Mouse (Mus musculus): ENCODE results near the gene Cyp11a1. TPM values are rescaled to one million over a fixed set of nuclear protein-coding genes. Genes with fewer than 3 reads are reported as not detected.

Cyp11a1 gene
- total RNA-seq, 1 experiment, result 3.0 TPM

GRCm38 (mm10) chr9:58045646-58046045 lies 39.4 kb downstream of the Cyp11a1 start:
- Histone ChIP-seq H3K9me3 (ENCODE audit: control insufficient read depth, insufficient read depth, low read depth, low read length) (no peaks in the 10 kb centered on the region), H3K27ac (ENCODE audit: insufficient read depth, low read depth, low read length, poor library complexity, severe bottlenecking) (no peak overlapping the region), H3K4me1 (ENCODE audit: control insufficient read depth in 2 of 2, insufficient read depth in 2 of 2, low read length in 2 of 2, poor library complexity in 1 of 2) (peaks cover 4 to 14% of the 10 kb centered on the region in 2 experiments; a peak in 3 of 4 replicates), H3K9ac (ENCODE audit: insufficient read depth, low read depth, low read length, poor library complexity, severe bottlenecking) (no peak overlapping the region), H3K36me3 (ENCODE audit: control insufficient read depth, insufficient read depth, low read length, poor library complexity, severe bottlenecking) (no peaks in the 10 kb centered on the region), H3K4me3 (ENCODE audit: insufficient read depth in 1 of 2, low read depth in 1 of 2, low read length in 2 of 2, poor library complexity in 1 of 2, severe bottlenecking in 1 of 2) (no peak overlapping the region)
- no peak for DNase-seq (ENCODE audit: low read depth, low spot score)
- TF ChIP-seq ZNF384 (IDR thresholded peaks at IDR 0.05; ENCODE audit: low read depth, low read length) (no peak), HCFC1 (IDR thresholded peaks at IDR 0.05; ENCODE audit: borderline replicate concordance, insufficient read depth, low read length) (no peak), CHD2 (IDR thresholded peaks at IDR 0.05; ENCODE audit: low read depth, low read length) (no peak), MAFK (IDR thresholded peaks at IDR 0.05; ENCODE audit: insufficient read depth, low read depth, low read length) (no peak), ZC3H11A (IDR thresholded peaks at IDR 0.05; ENCODE audit: borderline replicate concordance, low read depth, low read length) (no peak)
- in situ Hi-C loops (cut with MboI; ENCODE audit: low sequenced_read_pairs in 2 of 2, unreplicated experiment in 2 of 2), result no loop called here

- no peaks in the 10 kb centered on the region for H3K9me3 ChIP-seq (ENCODE audit: control insufficient read depth, insufficient read depth, low read depth, low read length)
- no peak overlapping the region for H3K4me3 ChIP-seq (ENCODE audit: insufficient read depth in 1 of 2, low read depth in 1 of 2, low read length in 2 of 2, poor library complexity in 1 of 2, severe bottlenecking in 1 of 2)
- no peaks in the 10 kb centered on the region for H3K36me3 ChIP-seq (ENCODE audit: control insufficient read depth, insufficient read depth, low read length, poor library complexity, severe bottlenecking)
- no peak overlapping the region for H3K9ac ChIP-seq (ENCODE audit: insufficient read depth, low read depth, low read length, poor library complexity, severe bottlenecking)
- H3K4me1 ChIP-seq (ENCODE audit: control insufficient read depth in 2 of 2, insufficient read depth in 2 of 2, low read length in 2 of 2, poor library complexity in 1 of 2), result peaks cover 2 to 8% of the 10 kb centered on the region in 2 experiments; a peak in 3 of 4 replicates
- DNase-seq (ENCODE audit: low read depth, low spot score), result no peak
- in situ Hi-C loops (cut with MboI; ENCODE audit: low sequenced_read_pairs in 2 of 2, unreplicated experiment in 2 of 2), result no loop called here
- H3K27ac ChIP-seq (ENCODE audit: insufficient read depth, low read depth, low read length, poor library complexity, severe bottlenecking), result no peak overlapping the region
- TF ChIP-seq MAFK (IDR thresholded peaks at IDR 0.05; ENCODE audit: insufficient read depth, low read depth, low read length) (no peak), CHD2 (IDR thresholded peaks at IDR 0.05; ENCODE audit: low read depth, low read length) (no peak), ZNF384 (IDR thresholded peaks at IDR 0.05; ENCODE audit: low read depth, low read length) (no peak), ZC3H11A (IDR thresholded peaks at IDR 0.05; ENCODE audit: borderline replicate concordance, low read depth, low read length) (no peak), HCFC1 (IDR thresholded peaks at IDR 0.05; ENCODE audit: borderline replicate concordance, insufficient read depth, low read length) (no peak)
Observed at GRCm38 (mm10) chr9:58047061-58047460, 40.9 kb downstream of the Cyp11a1 start.

- in situ Hi-C loops (cut with MboI; ENCODE audit: low sequenced_read_pairs in 2 of 2, unreplicated experiment in 2 of 2), result no loop called here
- Histone ChIP-seq H3K36me3 (ENCODE audit: control insufficient read depth, insufficient read depth, low read length, poor library complexity, severe bottlenecking) (no peaks in the 10 kb centered on the region), H3K27ac (ENCODE audit: insufficient read depth, low read depth, low read length, poor library complexity, severe bottlenecking) (no peak overlapping the region), H3K4me1 (ENCODE audit: control insufficient read depth in 2 of 2, insufficient read depth in 2 of 2, low read length in 2 of 2, poor library complexity in 1 of 2) (peaks cover 0 to 10% of the 10 kb centered on the region in 2 experiments; a peak in 3 of 4 replicates), H3K9me3 (ENCODE audit: control insufficient read depth, insufficient read depth, low read depth, low read length) (no peaks in the 10 kb centered on the region), H3K4me3 (ENCODE audit: insufficient read depth in 1 of 2, low read depth in 1 of 2, low read length in 2 of 2, poor library complexity in 1 of 2, severe bottlenecking in 1 of 2) (no peak overlapping the region), H3K9ac (ENCODE audit: insufficient read depth, low read depth, low read length, poor library complexity, severe bottlenecking) (no peak overlapping the region)
- no peak for TF ChIP-seq MAFK (IDR thresholded peaks at IDR 0.05; ENCODE audit: insufficient read depth, low read depth, low read length)
- TF ChIP-seq ZC3H11A (IDR thresholded peaks at IDR 0.05; ENCODE audit: borderline replicate concordance, low read depth, low read length), result no peak
- TF ChIP-seq CHD2 (IDR thresholded peaks at IDR 0.05; ENCODE audit: low read depth, low read length), result no peak
- TF ChIP-seq ZNF384 (IDR thresholded peaks at IDR 0.05; ENCODE audit: low read depth, low read length), result no peak
- TF ChIP-seq HCFC1 (IDR thresholded peaks at IDR 0.05; ENCODE audit: borderline replicate concordance, insufficient read depth, low read length), result no peak
- no peak for DNase-seq (ENCODE audit: low read depth, low spot score)
Observed at GRCm38 (mm10) chr9:58048621-58049020, 42.4 kb downstream of the Cyp11a1 start.

- Histone ChIP-seq H3K4me1 (ENCODE audit: control insufficient read depth in 2 of 2, insufficient read depth in 2 of 2, low read length in 2 of 2, poor library complexity in 1 of 2) (peaks cover 0 to 12% of the 10 kb centered on the region in 2 experiments; a peak in 3 of 4 replicates), H3K27ac (ENCODE audit: insufficient read depth, low read depth, low read length, poor library complexity, severe bottlenecking) (no peak overlapping the region), H3K9ac (ENCODE audit: insufficient read depth, low read depth, low read length, poor library complexity, severe bottlenecking) (no peak overlapping the region), H3K9me3 (ENCODE audit: control insufficient read depth, insufficient read depth, low read depth, low read length) (no peaks in the 10 kb centered on the region), H3K4me3 (ENCODE audit: insufficient read depth in 1 of 2, low read depth in 1 of 2, low read length in 2 of 2, poor library complexity in 1 of 2, severe bottlenecking in 1 of 2) (no peak overlapping the region), H3K36me3 (ENCODE audit: control insufficient read depth, insufficient read depth, low read length, poor library complexity, severe bottlenecking) (no peaks in the 10 kb centered on the region)
- no peak for DNase-seq (ENCODE audit: low read depth, low spot score)
- TF ChIP-seq MAFK (IDR thresholded peaks at IDR 0.05; ENCODE audit: insufficient read depth, low read depth, low read length), result no peak
- no peak for TF ChIP-seq HCFC1 (IDR thresholded peaks at IDR 0.05; ENCODE audit: borderline replicate concordance, insufficient read depth, low read length)
- in situ Hi-C loops (cut with MboI; ENCODE audit: low sequenced_read_pairs in 2 of 2, unreplicated experiment in 2 of 2), result no loop called here
Observed at GRCm38 (mm10) chr9:58049186-58049585, 43.0 kb downstream of the Cyp11a1 start.

- peaks cover 0 to 12% of the 10 kb centered on the region in 2 experiments; a peak in 3 of 4 replicates for H3K4me1 ChIP-seq (ENCODE audit: control insufficient read depth in 2 of 2, insufficient read depth in 2 of 2, low read length in 2 of 2, poor library complexity in 1 of 2)
- DNase-seq (ENCODE audit: low read depth, low spot score), result no peak
- in situ Hi-C loops (cut with MboI; ENCODE audit: low sequenced_read_pairs in 2 of 2, unreplicated experiment in 2 of 2), result no loop called here
Observed at GRCm38 (mm10) chr9:58049861-58050260, 43.6 kb downstream of the Cyp11a1 start.

More at GRCm38 (mm10) chr9:58049861-58050260, 43.6 kb downstream of the Cyp11a1 start:
- TF ChIP-seq HCFC1 (IDR thresholded peaks at IDR 0.05; ENCODE audit: borderline replicate concordance, insufficient read depth, low read length) (no peak), MAFK (IDR thresholded peaks at IDR 0.05; ENCODE audit: insufficient read depth, low read depth, low read length) (no peak), CHD2 (IDR thresholded peaks at IDR 0.05; ENCODE audit: low read depth, low read length) (no peak), ZNF384 (IDR thresholded peaks at IDR 0.05; ENCODE audit: low read depth, low read length) (no peak), ZC3H11A (IDR thresholded peaks at IDR 0.05; ENCODE audit: borderline replicate concordance, low read depth, low read length) (no peak)
- Histone ChIP-seq H3K9ac (ENCODE audit: insufficient read depth, low read depth, low read length, poor library complexity, severe bottlenecking) (no peak overlapping the region), H3K9me3 (ENCODE audit: control insufficient read depth, insufficient read depth, low read depth, low read length) (no peaks in the 10 kb centered on the region), H3K27ac (ENCODE audit: insufficient read depth, low read depth, low read length, poor library complexity, severe bottlenecking) (no peak overlapping the region), H3K4me3 (ENCODE audit: insufficient read depth in 1 of 2, low read depth in 1 of 2, low read length in 2 of 2, poor library complexity in 1 of 2, severe bottlenecking in 1 of 2) (no peak overlapping the region), H3K36me3 (ENCODE audit: control insufficient read depth, insufficient read depth, low read length, poor library complexity, severe bottlenecking) (no peaks in the 10 kb centered on the region)

Data from ES-E14 (cell line).